Mouse (Mus musculus) liver, embryonic 16.5 days (tissue): Measurements from ENCODE around the gene Pnkp. TPM values are rescaled to one million over a fixed set of nuclear protein-coding genes. Genes with fewer than 3 reads are reported as not detected.

Experiments used
- ATAC-seq: fragments of 200-750 bp; cut with Nextera tagmentation; 2 replicates; pipeline ENCODE4 v1.8.0; 2017; ENCODE audit warnings: low read depth, mild to moderate bottlenecking, moderate number of reproducible peaks, moderate library complexity
- H3K27ac ChIP-seq: fragments of 300-500 bp; sonication (generic); 2 replicates; pipeline ENCODE4 v1.5.1; 2014; ENCODE audit warnings: mild to moderate bottlenecking, low read length
- H3K27me3 ChIP-seq: fragments of 300-500 bp; sonication (generic); 2 replicates; pipeline ENCODE4 v1.6.1; 2014; ENCODE audit warnings: low read depth, low read length, mixed read lengths; ENCODE audit not compliant: control insufficient read depth, insufficient read depth
- H3K36me3 ChIP-seq: fragments of 300-500 bp; sonication (generic); 2 replicates; pipeline ENCODE4 v1.6.1; 2014; ENCODE audit warnings: mild to moderate bottlenecking; ENCODE audit not compliant: control insufficient read depth, insufficient read depth
- H3K4me1 ChIP-seq: fragments of 300-500 bp; sonication (generic); 2 replicates; pipeline ENCODE4 v1.6.1; 2014; ENCODE audit warnings: low read depth, low read length, mixed read lengths; ENCODE audit not compliant: control insufficient read depth
- H3K4me2 ChIP-seq: fragments of 300-500 bp; sonication (generic); 2 replicates; pipeline ENCODE4 v1.6.1; 2014; ENCODE audit warnings: low read depth, low read length, mixed read lengths
- H3K4me3 ChIP-seq: fragments of 300-500 bp; sonication (generic); 2 replicates; pipeline ENCODE4 v1.5.1; 2014; ENCODE audit warnings: low read depth, mild to moderate bottlenecking, low read length
- H3K9ac ChIP-seq: fragments of 300-500 bp; sonication (generic); 2 replicates; pipeline ENCODE4 v1.6.1; 2014; ENCODE audit warnings: low read depth, low read length
- H3K9me3 ChIP-seq: fragments of 300-500 bp; sonication (generic); replicated peaks from 2 replicates; pipeline ENCODE4 v1.6.1; 2016; ENCODE audit warnings: low read length; ENCODE audit not compliant: control insufficient read depth
- WGBS: fragments of 180-500 bp; shearing (Covaris S2); extraction: QIAGEN DNeasy Blood & Tissue Kit; methylation state at CpG from one replicate; pipeline ENCODE4 v1.1.7; 2014; ENCODE audit not compliant: insufficient replicate concordance; 5-methylcytosine and 5-hydroxymethylcytosine counted together
- polyA plus RNA-seq: library from polyadenylated mRNA; unstranded; fragments of >200 nt; fragmentation: Nextera tagmentation; extraction: Ambion mirVana; gene quantifications from 2 replicates; pipeline ENCODE4 v1.2.1, GENCODE M21; 2015

Pnkp gene
- polyA plus RNA-seq, result 23.4 and 24.3 TPM in 2 replicates

GRCm38 (mm10) chr7:44857042-44857552, at the start of gene Pnkp:
TSS of gene Pnkp (plus strand) at chr7:44857139.
- Histone ChIP-seq H3K4me3 (peak within 1 kb of the TSS; percentile 97), H3K27me3 (no peaks in the 10 kb centered on the region), H3K36me3 (no peaks in the 10 kb centered on the region; the same call in 1 of the 2 replicates), H3K4me1 (peaks cover 57% of the 10 kb centered on the region), H3K4me2 (peak within 1 kb of the TSS; percentile 98), H3K27ac (peak within 1 kb of the TSS; percentile 99), H3K9ac (peak within 1 kb of the TSS; percentile 95), H3K9me3 (no peaks in the 10 kb centered on the region)
- WGBS, result under 1% methylated on average over 32 of the region's 32 CpGs
- peak; percentile 30 for ATAC-seq

GRCm38 (mm10) chr7:44808927-44809326, 48.0 kb upstream of the Pnkp start:
- 46% methylated on average over 2 of the region's 2 CpGs for WGBS

GRCm38 (mm10) chr7:44809466-44809865, 47.5 kb upstream of the Pnkp start:
- Histone ChIP-seq H3K9me3 (no peaks in the 10 kb centered on the region), H3K27ac (no peak overlapping the region), H3K4me1 (peaks cover under 1% of the 10 kb centered on the region; the same call in 1 of the 2 replicates), H3K9ac (no peak overlapping the region), H3K4me2 (no peak overlapping the region), H3K27me3 (no peaks in the 10 kb centered on the region), H3K4me3 (no peak overlapping the region), H3K36me3 (peaks cover 7% of the 10 kb centered on the region; the same call in 1 of the 2 replicates)
- ATAC-seq, result no peak
- WGBS, result 59% methylated on average over 3 of the region's 3 CpGs

More at GRCm38 (mm10) chr7:44808927-44809326, 48.0 kb upstream of the Pnkp start:
- Histone ChIP-seq H3K4me3 (no peak overlapping the region), H3K9me3 (no peaks in the 10 kb centered on the region), H3K4me2 (no peak overlapping the region), H3K9ac (no peak overlapping the region), H3K4me1 (no peaks in the 10 kb centered on the region; the same call in 1 of the 2 replicates), H3K27ac (no peak overlapping the region), H3K36me3 (peaks cover 7% of the 10 kb centered on the region; the same call in 1 of the 2 replicates), H3K27me3 (no peaks in the 10 kb centered on the region)
- no peak for ATAC-seq

- Histone ChIP-seq H3K36me3 (peaks cover 7% of the 10 kb centered on the region; the same call in 1 of the 2 replicates), H3K4me2 (no peak overlapping the region), H3K27ac (no peak overlapping the region), H3K27me3 (no peaks in the 10 kb centered on the region), H3K9me3 (no peaks in the 10 kb centered on the region), H3K4me1 (peaks cover 10% of the 10 kb centered on the region), H3K4me3 (no peak overlapping the region), H3K9ac (no peak overlapping the region)
- ATAC-seq, result no peak
- 57% methylated on average over 4 of the region's 4 CpGs for WGBS
Observed at GRCm38 (mm10) chr7:44810365-44810764, 46.6 kb upstream of the Pnkp start.

DNA sequence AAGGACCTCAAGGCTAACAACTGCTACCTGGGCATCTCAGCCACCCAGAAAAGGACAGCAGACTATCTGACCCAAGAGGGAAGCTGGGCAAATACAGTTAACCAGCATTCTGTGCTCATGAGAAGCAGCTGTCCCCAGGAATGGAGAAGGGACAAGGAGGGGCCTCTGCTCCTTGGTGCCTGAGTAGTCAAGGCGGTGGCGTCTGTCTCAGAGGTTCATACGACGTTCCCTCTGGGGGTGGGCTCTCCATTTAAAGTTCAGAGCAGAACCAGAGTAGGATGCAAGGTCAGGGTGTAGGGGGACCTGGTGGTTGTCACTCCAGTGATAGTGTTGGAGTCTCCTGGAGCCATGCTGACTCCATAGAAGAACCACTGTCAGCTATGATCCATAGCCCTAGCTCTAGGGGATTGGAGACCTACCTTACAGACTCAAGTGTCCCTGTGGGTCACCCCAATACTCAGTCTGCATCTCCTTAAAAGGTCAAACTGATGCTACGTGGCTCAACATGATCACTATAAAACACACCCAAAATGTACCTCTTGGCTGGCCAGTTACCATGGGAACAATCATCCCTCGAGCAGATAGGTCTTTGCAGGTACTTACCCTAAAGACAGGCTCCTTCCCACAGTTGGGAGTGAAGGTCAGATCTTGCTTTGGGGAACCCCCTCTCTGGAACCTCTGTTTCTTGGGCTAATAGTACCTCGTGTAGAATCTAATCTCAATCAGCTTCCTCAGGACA, 46.0 kb upstream of the Pnkp start:
- H3K36me3 ChIP-seq, result peaks cover 7% of the 10 kb centered on the region; the same call in 1 of the 2 replicates
- H3K4me1 ChIP-seq, result peaks cover 10% of the 10 kb centered on the region
- H3K27ac ChIP-seq, result no peak overlapping the region
- no peaks in the 10 kb centered on the region for H3K9me3 ChIP-seq
- H3K9ac ChIP-seq, result no peak overlapping the region
- no peak for ATAC-seq
- 74% methylated on average over 7 of the region's 7 CpGs for WGBS
- no peak overlapping the region for H3K4me3 ChIP-seq
- H3K4me2 ChIP-seq, result no peak overlapping the region
- H3K27me3 ChIP-seq, result no peaks in the 10 kb centered on the region

GRCm38 (mm10) chr7:44812651-44813325, 44.2 kb upstream of the Pnkp start:
- Histone ChIP-seq H3K4me1 (peaks cover 17% of the 10 kb centered on the region), H3K9me3 (no peaks in the 10 kb centered on the region), H3K27me3 (no peaks in the 10 kb centered on the region), H3K4me2 (no peak overlapping the region), H3K27ac (no peak overlapping the region), H3K36me3 (peaks cover 7% of the 10 kb centered on the region; the same call in 1 of the 2 replicates), H3K4me3 (no peak overlapping the region), H3K9ac (no peak overlapping the region)
- WGBS, result 81% methylated on average over 20 of the region's 20 CpGs
- ATAC-seq, result no peak

- Histone ChIP-seq H3K4me2 (peak overlapping the region; percentile 41), H3K27ac (no peak overlapping the region), H3K4me1 (peaks cover 29% of the 10 kb centered on the region), H3K4me3 (peak overlapping the region; percentile 11), H3K27me3 (no peaks in the 10 kb centered on the region), H3K9ac (no peak overlapping the region), H3K36me3 (peaks cover 7% of the 10 kb centered on the region; the same call in 1 of the 2 replicates), H3K9me3 (no peaks in the 10 kb centered on the region)
- WGBS, result 75% methylated on average over 3 of the region's 3 CpGs
- no peak for ATAC-seq
Observed at GRCm38 (mm10) chr7:44813985-44814384, 43.0 kb upstream of the Pnkp start.

DNA sequence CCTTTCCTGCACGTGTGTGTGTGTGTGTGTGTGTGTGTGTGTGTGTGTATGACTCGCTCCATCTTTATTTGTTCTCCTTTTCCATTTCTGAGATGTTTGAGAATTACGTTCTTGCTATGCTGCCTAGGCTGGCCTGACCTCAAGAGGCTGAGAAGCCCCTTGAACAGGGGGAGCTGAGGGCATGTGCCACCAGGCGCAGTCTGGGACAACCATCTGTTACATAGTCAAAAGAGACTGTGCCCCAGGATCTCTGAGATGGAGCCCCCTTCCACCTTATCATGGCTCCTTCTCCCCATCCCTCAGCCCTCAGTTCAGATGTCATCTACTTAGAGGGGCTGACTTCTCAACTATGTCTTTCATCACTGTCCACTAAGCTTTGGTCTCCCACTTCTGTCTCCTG, 42.5 kb upstream of the Pnkp start:
- Histone ChIP-seq H3K4me2 (peak overlapping the region; percentile 82), H3K36me3 (peaks cover 7% of the 10 kb centered on the region; the same call in 1 of the 2 replicates), H3K4me3 (peak overlapping the region; percentile 95), H3K27ac (no peak overlapping the region), H3K27me3 (no peaks in the 10 kb centered on the region), H3K9ac (no peak overlapping the region), H3K4me1 (peaks cover 33% of the 10 kb centered on the region), H3K9me3 (no peaks in the 10 kb centered on the region)
- ATAC-seq, result no peak
- WGBS, result 73% methylated on average over 4 of the region's 4 CpGs
